Mouse (Mus musculus): ENCODE results near the gene Mier2.

- no peak for TF ChIP-seq CTCF (IDR thresholded peaks at IDR 0.05; ENCODE audit: control insufficient read depth, insufficient read depth, low read length)
- no peak for TF ChIP-seq POLR2A (IDR thresholded peaks at IDR 0.05; ENCODE audit: borderline replicate concordance, control insufficient read depth, low read depth, low read length)
Measured at GRCm38 (mm10) chr10:79506709-79507108, 48.3 kb downstream of the Mier2 start.
